Mouse (Mus musculus) T-cell, adult 2 months (primary cell): ENCODE measurements at regions not wholly inside any gene's neighbourhood (a gene's known extent, or its start where the extent isn't known, plus 50 kb on each side); places are given as distances from the start of the nearest gene placed in this dataset.
"Not testable (repeated sequence)": the region's sequence is repeated elsewhere in the genome, so short reads cannot be mapped to it uniquely, and the experiment has no call there.

Experiments used
- DNase-seq: peaks from one replicate; pipeline ENCODE4 v3.0.0; 2022; ENCODE audit warnings: low spot score

GRCm38 (mm10) chr13:97355411-97355810 lies 114.5 kb downstream of the Enc1 start:
- DNase-seq, result not testable (repeated sequence)

GRCm38 (mm10) chr13:97347696-97348095 lies 106.8 kb downstream of the Enc1 start:
- DNase-seq, result no peak

- no peak for DNase-seq
Observed at GRCm38 (mm10) chr13:97341218-97341889, 100.4 kb downstream of the Enc1 start.

- no peak for DNase-seq
Observed at GRCm38 (mm10) chr13:97337954-97338353, 97.0 kb downstream of the Enc1 start.

GRCm38 (mm10) chr13:97337296-97337731 lies 96.4 kb downstream of the Enc1 start:
- no peak for DNase-seq

GRCm38 (mm10) chr13:97333801-97334534 lies 93.1 kb downstream of the Enc1 start:
- DNase-seq, result no peak

- DNase-seq, result no peak
Observed at GRCm38 (mm10) chr13:97331072-97331471, 90.2 kb downstream of the Enc1 start.

- DNase-seq, result not testable (repeated sequence)
Observed at GRCm38 (mm10) chr13:97321307-97321706, 80.4 kb downstream of the Enc1 start.

GRCm38 (mm10) chr13:97320756-97321155 lies 79.9 kb downstream of the Enc1 start:
- no peak for DNase-seq

- no peak for DNase-seq
Observed at GRCm38 (mm10) chr13:97320298-97320697, 79.4 kb downstream of the Enc1 start.

GRCm38 (mm10) chr13:97317633-97318032 lies 76.7 kb downstream of the Enc1 start:
- DNase-seq, result no peak

- no peak for DNase-seq
Observed at GRCm38 (mm10) chr13:97312420-97313370, 71.8 kb downstream of the Enc1 start.

- no peak for DNase-seq
Observed at GRCm38 (mm10) chr13:97311340-97311739, 70.4 kb downstream of the Enc1 start.

GRCm38 (mm10) chr13:97310855-97311189 lies 69.9 kb downstream of the Enc1 start:
- DNase-seq, result no peak

- no peak for DNase-seq
Observed at GRCm38 (mm10) chr13:97310186-97310854, 69.4 kb downstream of the Enc1 start.

GRCm38 (mm10) chr13:97309411-97309810 lies 68.5 kb downstream of the Enc1 start:
- DNase-seq, result peak; percentile 25

GRCm38 (mm10) chr13:97308431-97308830 lies 67.5 kb downstream of the Enc1 start:
- no peak for DNase-seq
